Mouse (Mus musculus): ENCODE measurements around the gene Gm10799. TPM values are rescaled to one million over a fixed set of nuclear protein-coding genes. Genes with fewer than 3 reads are reported as not detected.

Gm10799 gene
- polyA plus RNA-seq, 1 experiment from 2014 or later: not detected

DNA sequence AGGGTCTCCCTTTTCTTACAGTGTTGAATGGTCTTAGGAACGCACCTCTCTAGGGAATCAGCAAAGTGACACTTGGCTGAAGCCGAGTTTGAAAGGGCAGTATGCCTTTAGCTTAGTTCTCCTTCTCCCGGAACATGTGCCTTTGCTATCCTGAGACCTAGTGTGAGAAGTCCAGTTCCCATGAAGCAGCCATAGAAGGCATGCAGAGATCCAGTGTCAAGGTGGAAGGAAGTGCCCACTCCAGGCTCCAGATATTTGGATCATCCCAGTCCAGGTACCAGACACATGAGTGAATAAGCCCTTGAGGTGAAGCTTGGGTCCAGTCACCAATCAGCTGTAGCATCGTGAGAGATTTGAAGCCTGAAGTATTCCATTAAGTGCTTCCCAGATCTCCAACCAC, 9.4 kb downstream of the Gm10799 start:
- Histone ChIP-seq H3K27me3 (ENCODE audit: control insufficient read depth, insufficient read depth, low read depth, low read length) (no peaks in the 10 kb centered on the region), H3K4me2 (ENCODE audit: low read depth, low read length) (no peak overlapping the region), H3K36me3 (ENCODE audit: control insufficient read depth, insufficient read depth, low read length) (peaks cover 14% of the 10 kb centered on the region), H3K9me3 (ENCODE audit: control insufficient read depth, low read length) (no peaks in the 10 kb centered on the region), H3K4me3 (ENCODE audit: low read length) (no peak overlapping the region), H3K27ac (ENCODE audit: low read length) (no peak overlapping the region), H3K9ac (ENCODE audit: low read length) (no peak overlapping the region), H3K4me1 (replicated peaks; ENCODE audit: control insufficient read depth, insufficient read depth, low read length) (no peaks in the 10 kb centered on the region)
- 89% methylated on average over 4 of the region's 4 CpGs for WGBS
- ATAC-seq (ENCODE audit: low read depth): no peak

DNA sequence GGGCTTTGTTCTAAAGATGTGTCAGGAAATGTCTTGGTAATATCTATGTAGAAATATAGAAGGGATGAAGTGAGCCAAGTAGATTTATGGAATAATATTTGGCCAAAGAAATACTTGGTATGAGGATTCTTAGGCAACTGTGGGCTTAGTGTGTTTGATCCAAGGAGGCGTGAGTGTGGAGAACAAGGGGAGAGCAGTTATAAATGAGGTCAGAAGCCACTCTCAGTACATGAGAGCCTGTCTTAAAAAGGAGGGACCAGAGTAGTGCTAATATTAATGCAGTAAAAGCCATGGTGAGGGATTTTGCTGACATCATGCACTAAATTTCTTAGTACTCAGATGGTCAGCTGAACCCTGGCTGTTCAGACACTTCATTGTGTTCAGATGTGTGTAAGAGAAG, 10.0 kb downstream of the Gm10799 start:
- Histone ChIP-seq H3K9ac (ENCODE audit: low read length) (no peak overlapping the region), H3K4me2 (ENCODE audit: low read depth, low read length) (no peak overlapping the region), H3K27ac (ENCODE audit: low read length) (no peak overlapping the region), H3K9me3 (ENCODE audit: control insufficient read depth, low read length) (no peaks in the 10 kb centered on the region), H3K4me3 (ENCODE audit: low read length) (no peak overlapping the region), H3K4me1 (replicated peaks; ENCODE audit: control insufficient read depth, insufficient read depth, low read length) (no peaks in the 10 kb centered on the region), H3K36me3 (ENCODE audit: control insufficient read depth, insufficient read depth, low read length) (peaks cover 14% of the 10 kb centered on the region), H3K27me3 (ENCODE audit: control insufficient read depth, insufficient read depth, low read depth, low read length) (no peaks in the 10 kb centered on the region)
- ATAC-seq (ENCODE audit: low read depth): 0 out of 2 replicates have a peak, but pooled peaks have one; percentile 26
- 74% methylated on average over 1 of the region's 1 CpGs for WGBS

- Histone ChIP-seq H3K9me3 (ENCODE audit: control insufficient read depth, low read length) (no peaks in the 10 kb centered on the region), H3K4me1 (replicated peaks; ENCODE audit: control insufficient read depth, insufficient read depth, low read length) (peaks cover 8% of the 10 kb centered on the region; the same call in 1 of the 2 replicates), H3K4me2 (ENCODE audit: low read depth, low read length) (no peak overlapping the region), H3K27ac (ENCODE audit: low read length) (peak overlapping the region; percentile 46; the same call in 1 of the 2 replicates), H3K9ac (ENCODE audit: low read length) (no peak overlapping the region), H3K36me3 (ENCODE audit: control insufficient read depth, insufficient read depth, low read length) (peaks cover 19% of the 10 kb centered on the region), H3K27me3 (ENCODE audit: control insufficient read depth, insufficient read depth, low read depth, low read length) (no peaks in the 10 kb centered on the region), H3K4me3 (ENCODE audit: low read length) (no peak overlapping the region)
- WGBS: 56% methylated on average over 1 of the region's 1 CpGs
- peak; percentile 24; the same call in 1 of the 2 replicates for ATAC-seq (ENCODE audit: low read depth)
Measured at GRCm38 (mm10) chr2:104044479-104045080, 23.8 kb downstream of the Gm10799 start.

GRCm38 (mm10) chr2:104043624-104044478, 24.5 kb downstream of the Gm10799 start:
- no peaks in the 10 kb centered on the region for H3K27me3 ChIP-seq (ENCODE audit: control insufficient read depth, insufficient read depth, low read depth, low read length)
- H3K9ac ChIP-seq (ENCODE audit: low read length): no peak overlapping the region
- no peak overlapping the region for H3K4me3 ChIP-seq (ENCODE audit: low read length)
- ATAC-seq (ENCODE audit: low read depth): peak; percentile 96
- H3K36me3 ChIP-seq (ENCODE audit: control insufficient read depth, insufficient read depth, low read length): peaks cover 23% of the 10 kb centered on the region
- peaks cover 8% of the 10 kb centered on the region; the same call in 1 of the 2 replicates for H3K4me1 ChIP-seq (replicated peaks; ENCODE audit: control insufficient read depth, insufficient read depth, low read length)
- no peaks in the 10 kb centered on the region for H3K9me3 ChIP-seq (ENCODE audit: control insufficient read depth, low read length)
- WGBS: 19% methylated on average over 4 of the region's 5 CpGs
- H3K4me2 ChIP-seq (ENCODE audit: low read depth, low read length): no peak overlapping the region
- H3K27ac ChIP-seq (ENCODE audit: low read length): peak overlapping the region; percentile 59

DNA sequence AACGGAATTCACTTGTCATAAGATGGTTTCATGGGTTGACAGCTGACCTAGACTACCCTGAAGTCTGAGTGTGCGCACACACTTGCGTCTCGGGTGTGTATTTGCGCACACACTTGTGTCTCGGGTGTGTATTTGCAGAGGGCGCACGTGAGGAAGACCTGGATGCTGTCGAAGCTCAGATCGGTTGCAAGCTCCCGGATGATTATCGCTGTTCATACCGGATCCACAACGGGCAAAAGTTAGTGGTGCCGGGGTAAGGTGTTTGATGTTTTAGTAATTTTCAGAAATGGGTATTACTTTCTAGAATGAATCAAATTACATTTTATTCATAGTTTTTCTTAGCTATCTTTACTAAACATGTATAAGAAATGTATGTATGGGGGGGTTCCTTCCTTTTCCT, 25.6 kb downstream of the Gm10799 start:
- H3K4me1 ChIP-seq (replicated peaks; ENCODE audit: control insufficient read depth, insufficient read depth, low read length): peaks cover 8% of the 10 kb centered on the region; the same call in 1 of the 2 replicates
- H3K9ac ChIP-seq (ENCODE audit: low read length): no peak overlapping the region
- H3K9me3 ChIP-seq (ENCODE audit: control insufficient read depth, low read length): no peaks in the 10 kb centered on the region
- ATAC-seq (ENCODE audit: low read depth): no peak
- H3K4me2 ChIP-seq (ENCODE audit: low read depth, low read length): no peak overlapping the region
- no peak overlapping the region for H3K4me3 ChIP-seq (ENCODE audit: low read length)
- H3K36me3 ChIP-seq (ENCODE audit: control insufficient read depth, insufficient read depth, low read length): peaks cover 23% of the 10 kb centered on the region
- 76% methylated on average over 15 of the region's 15 CpGs for WGBS
- H3K27me3 ChIP-seq (ENCODE audit: control insufficient read depth, insufficient read depth, low read depth, low read length): no peaks in the 10 kb centered on the region
- H3K27ac ChIP-seq (ENCODE audit: low read length): no peak overlapping the region

GRCm38 (mm10) chr2:104041632-104042031, 26.7 kb downstream of the Gm10799 start:
- whole genome bisulfite sequencing: 52% methylated on average over 5 of the region's 5 CpGs
- peaks cover 23% of the 10 kb centered on the region for H3K36me3 ChIP-seq (ENCODE audit: control insufficient read depth, insufficient read depth, low read length)

GRCm38 (mm10) chr2:104038236-104038635, 30.1 kb downstream of the Gm10799 start:
- no peaks in the 10 kb centered on the region for H3K9me3 ChIP-seq (ENCODE audit: control insufficient read depth, low read length)
- H3K27ac ChIP-seq (ENCODE audit: low read length): no peak overlapping the region
- H3K4me3 ChIP-seq (ENCODE audit: low read length): no peak overlapping the region
- H3K4me2 ChIP-seq (ENCODE audit: low read depth, low read length): no peak overlapping the region
- H3K27me3 ChIP-seq (ENCODE audit: control insufficient read depth, insufficient read depth, low read depth, low read length): no peaks in the 10 kb centered on the region
- no peak overlapping the region for H3K9ac ChIP-seq (ENCODE audit: low read length)
- 85% methylated on average over 2 of the region's 2 CpGs for WGBS
- ATAC-seq (ENCODE audit: low read depth): no peak
- H3K36me3 ChIP-seq (ENCODE audit: control insufficient read depth, insufficient read depth, low read length): peaks cover 25% of the 10 kb centered on the region
- H3K4me1 ChIP-seq (replicated peaks; ENCODE audit: control insufficient read depth, insufficient read depth, low read length): peaks cover 4% of the 10 kb centered on the region; the same call in 1 of the 2 replicates

More at GRCm38 (mm10) chr2:104041632-104042031, 26.7 kb downstream of the Gm10799 start:
- Histone ChIP-seq H3K9ac (ENCODE audit: low read length) (no peak overlapping the region), H3K4me1 (replicated peaks; ENCODE audit: control insufficient read depth, insufficient read depth, low read length) (peaks cover 8% of the 10 kb centered on the region; the same call in 1 of the 2 replicates), H3K4me3 (ENCODE audit: low read length) (no peak overlapping the region), H3K9me3 (ENCODE audit: control insufficient read depth, low read length) (no peaks in the 10 kb centered on the region), H3K27me3 (ENCODE audit: control insufficient read depth, insufficient read depth, low read depth, low read length) (no peaks in the 10 kb centered on the region), H3K4me2 (ENCODE audit: low read depth, low read length) (no peak overlapping the region), H3K27ac (ENCODE audit: low read length) (no peak overlapping the region)
- no peak for ATAC-seq (ENCODE audit: low read depth)

DNA sequence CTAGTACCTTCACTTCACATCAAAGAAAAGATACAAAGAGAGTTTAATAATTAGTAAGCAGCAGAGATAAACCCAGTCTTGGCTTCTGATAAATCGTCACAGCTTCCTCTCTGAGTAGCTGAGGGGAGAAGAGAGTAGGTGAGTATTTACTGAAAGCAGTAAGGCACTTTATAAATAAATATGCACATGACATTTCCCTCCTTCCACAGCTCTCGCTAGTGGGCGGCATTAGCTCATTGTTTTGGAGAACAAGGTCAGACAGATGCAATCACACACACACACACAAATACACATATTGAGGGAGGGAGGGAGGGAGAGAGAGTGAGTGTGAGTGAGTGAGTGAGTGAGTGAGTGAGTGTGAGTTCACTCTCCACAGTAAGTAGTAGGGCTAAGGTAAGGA, 32.0 kb downstream of the Gm10799 start:
- 39% methylated on average over 3 of the region's 3 CpGs for WGBS
- no peaks in the 10 kb centered on the region for H3K27me3 ChIP-seq (ENCODE audit: control insufficient read depth, insufficient read depth, low read depth, low read length)
- no peak overlapping the region for H3K27ac ChIP-seq (ENCODE audit: low read length)
- H3K9me3 ChIP-seq (ENCODE audit: control insufficient read depth, low read length): no peaks in the 10 kb centered on the region
- no peak overlapping the region for H3K4me3 ChIP-seq (ENCODE audit: low read length)
- H3K36me3 ChIP-seq (ENCODE audit: control insufficient read depth, insufficient read depth, low read length): peaks cover 19% of the 10 kb centered on the region
- no peak for ATAC-seq (ENCODE audit: low read depth)
- no peaks in the 10 kb centered on the region; the same call in 1 of the 2 replicates for H3K4me1 ChIP-seq (replicated peaks; ENCODE audit: control insufficient read depth, insufficient read depth, low read length)
- H3K4me2 ChIP-seq (ENCODE audit: low read depth, low read length): no peak overlapping the region
- no peak overlapping the region for H3K9ac ChIP-seq (ENCODE audit: low read length)

DNA sequence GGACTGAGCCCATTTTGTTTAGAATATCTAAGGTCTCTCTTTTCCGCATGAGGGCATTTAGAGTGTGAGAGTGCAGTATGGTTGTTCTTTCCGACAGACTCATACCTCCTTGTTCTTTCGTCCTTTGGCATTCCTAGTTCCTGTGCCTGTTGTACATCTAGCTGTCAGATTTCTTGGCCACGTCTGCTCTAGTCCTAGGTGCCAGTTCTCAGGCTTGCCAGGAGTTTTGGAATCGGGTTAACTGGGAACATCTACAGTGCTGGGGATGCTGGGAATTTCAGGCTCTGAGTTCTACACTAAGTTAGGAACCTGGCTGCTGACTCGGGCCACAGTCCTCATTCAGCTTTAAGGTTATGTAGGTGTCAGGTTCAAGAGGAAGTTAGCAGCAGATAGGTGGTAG, 32.8 kb downstream of the Gm10799 start:
- ATAC-seq (ENCODE audit: low read depth): no peak
- WGBS: 75% methylated on average over 6 of the region's 6 CpGs
- Histone ChIP-seq H3K36me3 (ENCODE audit: control insufficient read depth, insufficient read depth, low read length) (peaks cover 16% of the 10 kb centered on the region), H3K9me3 (ENCODE audit: control insufficient read depth, low read length) (no peaks in the 10 kb centered on the region), H3K4me3 (ENCODE audit: low read length) (no peak overlapping the region), H3K9ac (ENCODE audit: low read length) (no peak overlapping the region), H3K27me3 (ENCODE audit: control insufficient read depth, insufficient read depth, low read depth, low read length) (no peaks in the 10 kb centered on the region), H3K4me1 (replicated peaks; ENCODE audit: control insufficient read depth, insufficient read depth, low read length) (no peaks in the 10 kb centered on the region), H3K27ac (ENCODE audit: low read length) (no peak overlapping the region), H3K4me2 (ENCODE audit: low read depth, low read length) (no peak overlapping the region)

All from lung, embryonic 16.5 days (tissue).